Mouse (Mus musculus): ENCODE measurements around the gene Fdps.
"Not testable (repeated sequence)": the region's sequence is repeated elsewhere in the genome, so short reads cannot be mapped to it uniquely, and the experiment has no call there.

Fdps gene

DNA sequence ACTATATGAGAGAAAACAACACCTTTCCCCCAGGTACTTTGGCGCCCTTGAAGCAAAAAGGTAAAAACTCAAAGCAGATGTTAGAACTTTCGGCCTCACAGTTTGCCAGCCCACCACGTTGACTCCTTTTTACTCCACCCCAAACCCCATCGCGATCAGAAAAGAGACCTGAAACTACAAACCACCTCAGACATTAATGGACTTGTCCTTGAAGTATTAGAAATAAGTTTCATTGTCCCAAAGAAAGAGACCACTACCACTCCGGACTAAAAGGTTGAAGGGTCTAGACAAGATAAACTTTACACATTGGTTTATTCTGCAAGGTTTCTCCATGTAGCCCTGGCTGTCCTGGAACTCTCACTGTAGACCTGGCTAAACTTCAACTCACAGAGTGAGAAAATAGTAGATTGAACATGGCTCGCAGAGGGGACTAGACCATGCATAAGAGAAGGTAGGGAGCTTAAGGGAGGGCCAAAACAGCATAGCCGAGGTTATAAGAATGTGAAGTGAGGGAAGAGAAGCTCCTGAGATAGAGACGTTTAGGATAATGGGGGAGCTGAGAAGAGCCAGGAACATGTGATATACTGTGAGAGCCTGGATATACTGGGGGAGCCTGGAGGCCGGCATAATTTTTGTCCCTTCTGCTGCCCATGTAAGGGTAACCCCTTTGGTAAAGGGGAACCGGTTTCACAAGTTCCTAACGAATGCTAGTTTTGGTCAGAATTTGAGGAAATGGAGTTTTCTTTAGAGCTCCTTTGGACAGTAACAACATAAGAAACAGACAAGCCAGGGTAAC lies 934 bp upstream of the Fdps start:
- DNase-seq (ENCODE audit: low spot score): no peak

DNA sequence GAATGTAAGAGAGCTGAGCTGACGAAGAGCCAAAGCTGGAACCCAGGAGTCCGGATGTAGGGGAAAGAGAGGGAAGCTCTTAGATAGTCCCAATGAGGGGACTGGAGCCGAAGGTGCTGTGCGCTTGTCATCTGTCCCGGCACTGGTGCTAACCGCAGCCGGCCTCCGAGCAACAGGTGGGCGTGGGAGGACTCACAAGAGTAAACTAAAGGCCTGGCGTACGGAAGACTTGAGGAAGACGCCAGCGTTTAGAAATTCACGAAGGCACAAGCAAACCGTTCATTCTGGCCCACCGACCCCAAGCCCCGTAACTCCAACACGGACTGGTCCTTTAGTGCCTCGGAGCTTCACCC lies 324 bp downstream of the Fdps start:
- peak; percentile 39 for DNase-seq (ENCODE audit: low spot score)

DNA sequence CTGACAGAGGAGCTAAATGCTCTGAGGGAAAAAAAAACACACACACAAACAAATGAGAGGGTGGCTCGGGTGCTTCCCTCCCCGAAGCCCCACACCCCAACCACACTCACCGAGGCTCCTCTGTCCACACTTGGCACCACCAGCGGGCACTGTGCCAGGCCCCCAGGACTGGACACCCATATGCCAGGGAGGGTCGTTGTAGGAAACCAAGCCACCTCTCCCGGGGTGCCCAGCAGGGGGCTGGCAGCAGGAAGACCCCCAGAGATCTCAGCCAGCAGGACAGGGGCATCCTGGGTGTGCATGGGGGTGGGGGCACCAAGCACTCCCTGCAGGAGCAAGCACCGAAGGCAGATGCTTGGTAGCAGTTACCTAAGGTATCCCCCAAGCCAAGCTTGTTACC lies 948 bp downstream of the Fdps start, which contains the start of gene Gm43738:
Gene Gm43738 (minus strand): TSS at position 289 of the 400 bp plus-strand sequence.
- DNase-seq (ENCODE audit: low spot score): no peak

DNA sequence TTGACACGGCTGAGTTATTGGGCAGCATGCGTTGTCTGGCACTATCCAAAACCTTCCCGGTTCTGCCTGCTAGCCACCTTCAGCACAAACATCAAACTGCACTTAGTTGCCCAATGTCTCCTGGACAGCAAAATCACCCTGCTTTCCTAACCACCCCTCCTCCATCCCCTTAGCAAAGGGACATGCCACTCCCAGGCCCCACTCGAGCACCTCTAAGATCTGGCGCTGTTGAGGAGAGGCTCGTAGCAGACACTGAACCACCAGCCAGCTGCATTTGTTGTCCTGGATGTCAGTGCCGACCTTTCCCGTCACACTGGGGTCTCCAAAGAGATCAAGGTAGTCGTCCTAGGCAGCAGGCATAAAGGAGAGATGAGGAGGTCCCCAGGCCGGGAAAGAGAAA lies 7.7 kb downstream of the Fdps start:
- DNase-seq (ENCODE audit: low spot score): no peak

DNA sequence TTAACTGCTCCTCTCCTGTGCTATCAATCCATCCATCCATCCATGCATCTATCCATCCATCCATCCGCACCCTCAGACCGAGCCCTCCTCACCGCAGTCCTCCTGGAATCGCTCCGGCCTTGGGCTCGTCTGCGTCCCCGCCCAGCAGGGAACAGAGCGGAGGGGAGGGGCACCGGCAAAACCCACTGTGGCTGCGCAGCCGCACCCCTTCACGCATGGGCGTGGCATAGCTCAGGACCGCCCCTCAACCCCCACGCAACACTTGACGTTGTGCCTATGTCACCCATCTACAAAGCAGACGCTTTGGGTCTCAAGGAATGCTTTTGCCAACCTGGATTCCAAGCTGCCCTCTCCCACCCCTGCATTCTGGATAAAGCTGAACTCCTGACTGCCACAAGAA lies 8.6 kb downstream of the Fdps start, which contains the start of gene Rusc1:
Gene Rusc1 (minus strand): TSS at position 137 of the 400 bp plus-strand sequence.
- no peak for DNase-seq (ENCODE audit: low spot score)

DNA sequence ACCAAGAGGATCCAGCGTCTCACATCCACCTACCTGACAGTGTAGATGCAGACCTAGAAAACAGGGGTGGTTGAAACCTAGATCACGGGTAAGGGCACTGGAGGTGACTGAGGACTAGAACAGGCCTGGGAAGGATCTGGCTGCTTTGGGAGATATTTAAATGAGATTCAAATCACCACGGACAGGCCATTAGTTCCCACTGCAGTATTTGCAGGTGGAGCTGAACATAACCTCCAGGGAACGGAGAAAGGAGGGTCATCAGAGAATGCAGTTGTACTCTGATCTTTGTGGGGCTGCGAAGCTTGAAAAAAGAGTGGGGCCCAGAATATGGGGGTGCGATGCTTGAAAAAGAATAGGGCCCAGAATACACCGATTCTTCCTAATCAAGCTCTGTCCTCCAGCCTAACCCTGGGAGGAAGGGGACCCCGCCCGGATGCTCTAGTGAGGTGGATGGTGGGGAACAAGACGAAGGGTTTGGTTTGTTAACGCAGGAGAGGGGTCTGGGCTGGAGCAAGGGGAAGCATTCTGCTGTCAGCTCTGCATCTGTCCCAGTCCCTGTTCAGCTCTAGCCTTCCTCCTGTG lies 9.2 kb downstream of the Fdps start:
- no peak for DNase-seq (ENCODE audit: low spot score)

DNA sequence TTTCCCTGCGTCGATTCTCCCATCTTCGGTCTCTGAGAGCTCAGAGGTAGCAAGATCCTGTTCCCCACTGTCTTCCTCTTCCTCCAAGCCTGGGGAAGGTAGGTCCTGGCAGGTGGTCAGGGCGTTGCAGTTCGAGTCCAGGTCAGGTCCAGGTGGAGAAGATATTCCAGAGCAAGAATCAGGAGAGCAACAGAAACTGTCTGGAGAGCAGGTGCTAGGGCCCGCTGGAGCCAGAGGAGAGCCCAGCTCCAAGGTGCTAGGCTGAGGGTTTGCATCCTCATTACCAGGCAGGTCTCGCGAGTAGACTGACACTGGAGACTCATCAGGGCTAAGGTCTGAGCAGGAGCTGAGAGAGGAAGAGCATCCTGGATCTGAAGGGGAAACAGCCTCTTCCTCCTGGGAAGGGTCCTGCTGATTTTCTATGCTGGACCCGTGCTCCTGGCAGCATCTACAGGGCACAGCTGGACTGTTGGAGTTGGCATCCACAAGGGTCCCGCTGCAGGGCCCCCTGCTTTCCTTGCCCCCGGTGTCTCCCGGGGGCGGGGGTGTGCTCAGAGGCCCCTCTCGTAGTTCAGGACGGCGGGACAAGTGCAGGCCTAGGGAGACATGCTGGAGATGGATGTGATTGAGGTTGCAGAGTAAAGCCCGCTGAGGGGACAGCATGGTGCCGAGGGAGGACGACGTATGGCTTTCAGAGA lies 9.8 kb downstream of the Fdps start:
- DNase-seq (ENCODE audit: low spot score): no peak

DNA sequence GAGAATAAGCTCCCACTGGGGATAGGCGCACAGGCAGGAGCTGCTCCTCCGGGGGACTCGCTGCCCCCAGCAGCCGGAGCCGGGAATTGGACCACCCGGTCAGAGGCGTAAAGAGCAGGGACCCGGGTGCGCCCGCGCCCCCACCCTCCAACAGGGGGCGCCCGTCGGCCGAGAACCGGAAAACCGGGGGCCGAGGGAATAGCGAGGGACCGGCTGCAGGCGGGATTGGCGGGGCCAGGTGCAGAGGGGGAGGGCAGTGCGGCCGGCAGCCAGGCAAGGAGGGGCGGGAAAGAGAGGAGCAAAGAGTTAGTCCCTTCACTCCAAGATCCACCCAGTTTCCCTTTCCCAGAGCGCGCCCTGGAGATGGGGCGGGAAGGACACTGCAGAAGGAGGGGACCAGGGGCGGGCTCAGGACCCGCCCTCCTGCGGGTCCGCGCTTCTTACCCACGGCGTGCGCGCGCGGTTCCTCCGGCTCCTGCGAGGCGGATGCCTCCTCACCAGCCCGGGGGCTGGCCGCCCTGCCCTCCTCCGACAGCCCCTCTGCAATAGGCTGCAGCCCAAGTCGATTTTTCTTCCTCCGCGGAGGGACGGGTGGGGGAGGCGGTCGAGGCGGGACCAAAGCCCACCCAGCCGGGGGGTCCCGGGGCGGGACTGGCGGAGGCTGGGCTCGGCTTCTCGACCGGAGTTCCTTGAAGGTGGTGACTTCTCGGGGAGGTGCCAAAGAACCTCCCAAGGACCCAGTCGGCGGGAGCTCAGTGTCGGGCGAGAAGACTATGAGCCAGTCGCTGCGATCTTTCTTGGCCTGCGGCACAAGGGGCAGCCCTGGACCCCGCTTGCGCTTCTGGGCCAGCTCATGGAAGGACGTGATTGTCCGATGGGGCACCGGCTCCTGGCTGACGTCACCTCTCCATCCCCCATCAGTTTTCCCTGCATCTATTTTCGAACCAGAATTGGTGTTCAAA lies 10.8 kb downstream of the Fdps start:
- DNase-seq (ENCODE audit: low spot score): peak; percentile 68

DNA sequence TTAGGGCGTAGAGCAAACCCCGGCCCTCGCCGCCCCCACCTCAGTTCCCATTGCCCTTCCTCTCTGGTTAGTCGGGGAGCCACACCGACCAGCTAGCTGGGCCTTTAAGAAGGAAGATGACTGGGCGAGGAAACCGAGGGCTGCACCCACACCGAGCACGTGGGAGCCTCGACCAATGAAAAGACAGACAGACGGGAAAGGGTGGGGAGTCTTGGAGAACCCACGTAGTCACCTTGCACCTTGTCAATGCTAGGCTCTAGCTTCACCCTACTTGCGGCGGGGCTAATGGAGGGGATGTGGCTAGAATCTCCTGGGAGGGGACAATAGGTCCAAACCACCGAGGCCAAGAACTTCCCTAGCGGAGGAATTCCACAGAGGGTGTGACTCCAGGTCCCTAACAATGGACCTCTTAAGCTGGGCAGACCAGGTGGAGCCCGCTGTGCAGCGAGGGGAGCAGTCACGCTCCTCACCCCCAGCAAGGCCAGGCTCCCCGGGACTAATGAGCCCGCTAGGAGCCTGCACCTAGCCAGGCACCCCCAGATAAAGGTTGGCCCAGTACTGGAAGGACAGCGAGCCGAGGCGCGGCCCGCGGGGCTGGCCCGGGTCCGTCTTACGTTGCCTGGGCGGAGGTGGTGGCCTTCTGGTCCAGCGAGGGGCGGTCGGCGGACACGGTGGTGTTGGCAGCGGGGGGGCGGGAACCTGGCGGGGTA lies 11.7 kb downstream of the Fdps start:
- peak; percentile 86 for DNase-seq (ENCODE audit: low spot score)

DNA sequence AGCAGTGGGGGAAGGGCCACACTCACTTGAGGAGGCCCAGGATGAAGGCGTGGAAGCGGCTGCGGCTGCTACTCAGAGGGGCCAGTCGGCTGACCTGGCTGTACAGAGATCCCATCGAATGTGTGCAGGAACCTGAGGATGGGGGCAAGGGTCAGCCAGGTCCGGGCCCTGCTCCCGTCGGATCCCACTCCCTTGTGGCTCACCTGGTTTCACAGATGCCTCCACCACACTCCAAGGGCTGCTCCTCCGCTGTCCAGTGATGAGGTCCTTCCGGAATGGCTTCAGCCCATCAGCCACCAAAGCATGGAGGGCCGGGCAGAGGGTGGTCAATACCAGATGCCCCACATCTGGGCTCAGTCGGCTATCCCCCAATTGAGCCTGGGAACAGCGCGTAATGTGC lies 12.8 kb downstream of the Fdps start:
- no peak for DNase-seq (ENCODE audit: low spot score)

DNA sequence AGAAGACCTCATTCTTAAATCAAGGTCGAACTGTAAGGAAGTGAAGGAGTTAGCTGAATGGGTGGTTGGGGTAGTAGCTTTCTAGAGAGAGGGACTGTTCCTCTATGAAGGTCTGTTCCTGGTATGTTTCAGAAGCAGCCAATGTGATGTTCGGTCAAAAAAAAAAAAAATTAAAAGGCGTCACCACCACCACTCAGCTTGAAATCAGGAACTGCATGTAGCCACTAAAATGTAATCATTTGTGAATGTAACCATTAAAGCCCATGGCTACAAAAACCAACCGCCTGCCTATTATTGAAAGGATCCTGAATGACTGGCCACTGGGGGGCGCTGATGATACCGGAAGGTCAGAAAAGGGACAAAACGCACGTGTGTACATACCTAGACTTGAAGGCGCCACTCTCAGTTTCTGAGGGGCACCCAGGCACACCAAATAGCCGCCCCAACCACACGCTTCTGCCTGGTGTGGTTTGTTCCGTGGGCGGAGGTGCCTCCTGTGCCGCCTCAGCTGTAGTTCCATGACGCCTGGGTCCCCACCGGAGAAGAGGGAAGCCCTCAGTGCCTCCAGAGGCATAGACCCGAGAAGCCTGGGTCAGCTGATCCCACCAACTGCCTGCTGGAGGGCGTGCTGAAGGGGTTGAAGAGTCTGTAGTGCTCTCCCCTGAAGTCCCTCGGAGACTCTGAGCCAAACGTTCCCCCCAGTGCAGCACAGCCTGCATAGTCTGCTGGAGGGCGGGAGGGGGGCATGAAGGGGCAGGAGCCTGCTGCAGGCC lies 14.2 kb downstream of the Fdps start:
- DNase-seq (ENCODE audit: low spot score): peak; percentile 71

DNA sequence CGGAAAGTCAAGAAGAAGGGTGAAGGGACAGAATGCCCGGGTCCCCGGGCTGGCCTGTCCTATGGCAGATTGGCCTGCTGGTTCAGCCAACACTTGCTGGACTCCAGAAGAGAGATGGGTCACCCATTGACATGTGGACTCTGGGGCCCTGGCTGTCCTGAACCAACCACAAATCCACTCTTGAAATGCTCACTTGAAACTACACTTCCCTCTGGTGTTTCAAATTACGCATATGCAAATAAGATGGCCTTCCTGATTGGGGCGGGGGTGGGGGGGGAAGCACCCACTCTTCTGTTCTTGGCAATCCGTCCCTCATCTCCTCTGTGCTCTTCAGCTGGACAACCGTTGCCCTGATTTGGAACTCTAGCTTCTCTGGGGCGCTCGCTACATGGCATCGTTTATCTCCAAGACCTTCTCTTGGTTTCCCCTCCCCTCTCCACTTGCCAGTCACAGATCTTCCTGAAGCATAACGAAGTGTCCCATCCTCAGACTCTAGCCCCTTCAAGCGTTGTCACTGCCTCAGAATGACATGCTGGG lies 17.0 kb downstream of the Fdps start:
- no peak for DNase-seq (ENCODE audit: low spot score)

DNA sequence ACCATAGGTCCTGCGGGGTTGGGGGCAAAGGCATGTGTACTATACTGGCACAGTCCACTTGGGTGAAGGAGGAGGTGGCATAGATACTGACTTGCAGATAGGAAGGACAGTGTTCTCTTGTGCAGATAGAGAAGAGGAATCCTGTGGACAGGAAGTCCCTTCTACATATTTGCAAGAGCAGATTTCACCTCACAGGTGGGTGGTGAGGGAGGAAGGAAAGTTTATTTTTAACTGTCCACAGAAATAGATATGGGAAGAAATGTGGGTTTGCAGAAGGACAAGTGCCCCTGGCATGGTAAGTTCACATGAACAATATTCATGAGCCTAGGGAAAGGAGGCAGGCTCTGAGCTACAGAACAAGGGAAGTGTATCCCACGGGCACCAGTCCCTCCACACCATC lies 17.6 kb downstream of the Fdps start:
- no peak for DNase-seq (ENCODE audit: low spot score)

DNA sequence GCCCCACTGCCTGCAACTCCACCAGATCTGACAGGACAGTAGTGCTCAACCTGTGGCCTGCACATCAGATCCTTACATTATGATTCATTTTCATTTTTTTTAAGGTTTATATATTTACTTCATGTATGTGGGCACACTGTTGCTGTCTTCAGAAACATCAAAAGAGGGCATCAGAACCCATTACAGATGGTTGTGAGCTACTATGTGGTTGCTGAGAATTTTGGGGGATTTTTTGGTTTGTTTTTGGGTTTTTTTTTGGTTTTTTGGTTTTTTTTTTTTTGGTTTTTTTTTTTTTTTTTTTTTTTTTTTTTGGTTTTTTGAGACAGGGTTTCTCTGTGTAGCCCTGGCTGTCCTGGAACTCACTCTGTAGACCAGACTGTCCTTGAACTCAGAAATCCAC lies 19.5 kb downstream of the Fdps start:
- DNase-seq (ENCODE audit: low spot score): not testable (repeated sequence)

DNA sequence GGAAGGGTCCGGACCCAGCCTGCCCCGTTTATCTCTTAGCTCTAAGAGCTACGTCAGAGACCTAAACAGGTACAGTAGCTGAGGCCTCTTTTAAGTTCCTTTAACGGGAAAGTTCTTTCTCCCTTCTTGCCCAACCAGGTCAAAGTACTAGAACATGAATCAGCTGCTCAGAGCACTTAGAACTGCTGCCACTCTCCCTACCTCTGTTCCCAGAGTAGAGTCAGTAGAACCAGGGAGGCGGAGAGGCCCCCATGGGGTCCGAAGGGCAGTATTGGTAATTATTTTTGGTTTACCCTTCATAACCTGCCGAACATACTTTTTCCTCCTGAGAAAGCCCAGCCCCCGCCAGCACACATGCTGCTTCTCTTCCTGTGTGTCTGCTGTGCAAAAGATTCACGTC lies 24.4 kb downstream of the Fdps start:
- DNase-seq (ENCODE audit: low spot score): no peak

DNA sequence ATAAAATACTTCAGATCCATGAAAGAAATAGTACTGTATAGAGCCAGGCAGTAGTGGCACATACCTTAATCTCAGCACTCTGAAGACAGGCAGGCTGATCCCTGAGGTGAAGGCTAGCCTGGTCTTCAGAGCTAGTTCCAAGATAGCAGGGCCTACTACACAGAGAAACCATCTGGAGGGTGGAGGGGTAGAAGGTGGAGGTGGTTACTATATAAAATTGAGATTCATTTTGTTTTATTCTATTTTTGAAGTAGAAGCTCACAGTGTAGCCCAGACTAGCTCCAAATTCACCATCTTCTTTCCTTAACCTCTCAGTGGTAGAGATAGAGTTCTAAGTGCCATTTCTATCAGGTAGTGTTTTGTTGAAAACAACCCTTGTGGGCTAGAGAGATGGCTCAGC lies 34.5 kb downstream of the Fdps start:
- DNase-seq (ENCODE audit: low spot score): no peak

DNA sequence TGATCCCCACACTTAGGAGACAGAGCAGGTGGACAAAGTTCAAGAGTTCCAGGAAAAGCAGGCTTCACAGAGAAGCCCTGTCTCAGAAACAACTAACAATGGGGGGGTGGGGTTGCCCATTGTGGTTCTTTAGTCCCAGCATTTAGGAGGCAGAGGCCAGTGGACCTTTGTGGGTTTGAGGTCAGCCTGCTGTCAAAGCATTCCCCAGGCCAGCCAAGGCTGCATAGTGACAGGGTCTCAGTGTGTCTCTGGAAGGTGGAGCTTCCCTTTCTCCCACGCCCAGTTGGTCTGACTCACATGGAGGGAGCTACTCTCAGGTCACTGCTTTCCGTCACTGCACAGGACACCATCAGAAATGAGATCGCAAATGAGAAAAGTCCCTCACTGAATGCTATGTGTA lies 40.1 kb downstream of the Fdps start:
- no peak for DNase-seq (ENCODE audit: low spot score)

DNA sequence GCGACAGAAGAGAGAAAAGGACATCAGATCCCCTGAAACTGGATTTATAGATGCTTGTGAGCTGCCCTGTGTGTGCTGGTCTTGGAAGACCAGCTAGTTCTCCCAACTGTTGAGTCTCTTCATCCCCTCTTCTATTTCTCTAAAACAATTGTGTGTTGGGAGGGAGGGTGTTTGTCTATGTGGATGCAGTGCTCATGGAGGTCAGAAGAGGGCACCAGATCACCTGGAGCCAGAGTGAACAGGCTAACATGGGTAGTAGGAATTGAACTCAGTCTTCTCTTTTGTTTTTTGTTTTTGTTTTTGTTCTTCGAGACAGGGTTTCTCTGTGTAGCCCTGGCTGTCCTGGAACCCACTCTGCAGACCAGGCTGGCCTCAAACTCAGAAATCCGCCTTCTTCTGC lies 43.0 kb downstream of the Fdps start:
- DNase-seq (ENCODE audit: low spot score): peak; percentile 37

DNA sequence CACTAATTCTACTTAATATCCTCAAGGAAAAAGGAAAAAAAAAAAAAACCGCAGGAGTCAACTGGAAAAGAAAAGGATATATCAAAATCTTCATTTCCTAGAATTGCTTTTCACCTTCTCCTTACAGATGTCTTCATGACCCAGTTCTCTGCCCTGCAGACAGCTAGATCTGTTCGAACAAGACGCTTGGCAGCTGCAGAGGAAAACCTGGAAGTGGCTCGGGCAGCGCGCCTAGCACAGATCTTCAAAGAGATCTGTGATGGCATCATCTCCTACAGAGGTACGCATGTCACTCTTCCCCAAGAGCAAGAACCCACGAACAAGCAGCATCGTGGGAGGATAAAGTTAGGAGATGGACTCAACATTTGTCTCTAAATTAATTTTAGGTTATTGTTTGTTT lies 43.4 kb downstream of the Fdps start:
- DNase-seq (ENCODE audit: low spot score): no peak
